Mouse (Mus musculus): ENCODE data around the gene Mogs. TPM values are rescaled to one million over a fixed set of nuclear protein-coding genes. Genes with fewer than 3 reads are reported as not detected.

Gene Mogs
- total RNA-seq, 2 experiments from 2014 or later: 28.6 to 29.5 TPM

- no peak overlapping the region for H3K4me3 ChIP-seq
- intact Hi-C loops (cut with DNase I): loop anchor here (2.0 kb wide), 1 partner anchor 28 kb away; no protein-coding TSS in a partner anchor
- no peak for TF ChIP-seq CTCF (IDR thresholded peaks at IDR 0.05)
- no peak overlapping the region for H3K27ac ChIP-seq
- DNase-seq (ENCODE audit: extremely low spot score in 1 of 2, low spot score in 2 of 2): no peak
Observed at GRCm38 (mm10) chr6:83117165-83117438, 1.8 kb downstream of the Mogs start.

GRCm38 (mm10) chr6:83117616-83118015 lies 2.3 kb downstream of the Mogs start:
- intact Hi-C loops (cut with DNase I): loop anchor here (2.0 kb wide), 1 partner anchor 27 kb away; no protein-coding TSS in a partner anchor
- no peak overlapping the region for H3K27ac ChIP-seq
- no peak for TF ChIP-seq CTCF (IDR thresholded peaks at IDR 0.05)
- no peak overlapping the region for H3K4me3 ChIP-seq
- DNase-seq (ENCODE audit: extremely low spot score in 1 of 2, low spot score in 2 of 2): no peak

- DNase-seq (ENCODE audit: extremely low spot score in 1 of 2, low spot score in 2 of 2): no peak
- intact Hi-C loops (cut with DNase I): no loop called here
- H3K4me3 ChIP-seq: no peak overlapping the region
- no peak overlapping the region for H3K27ac ChIP-seq
- no peak for TF ChIP-seq CTCF (IDR thresholded peaks at IDR 0.05)
Observed at GRCm38 (mm10) chr6:83118369-83118768, 3.1 kb downstream of the Mogs start.

GRCm38 (mm10) chr6:83118825-83119733 lies 3.8 kb downstream of the Mogs start:
- intact Hi-C loops (cut with DNase I): no loop called here
- no peak overlapping the region for H3K4me3 ChIP-seq
- DNase-seq (ENCODE audit: extremely low spot score in 1 of 2, low spot score in 2 of 2): no peak
- TF ChIP-seq CTCF (IDR thresholded peaks at IDR 0.05): no peak
- H3K27ac ChIP-seq: no peak overlapping the region

- DNase-seq (ENCODE audit: extremely low spot score in 1 of 2, low spot score in 2 of 2): no peak
- Histone ChIP-seq H3K4me3 (no peak overlapping the region), H3K27ac (no peak overlapping the region)
- no peak for TF ChIP-seq CTCF (IDR thresholded peaks at IDR 0.05)
- intact Hi-C loops (cut with DNase I): no loop called here
Observed at GRCm38 (mm10) chr6:83119734-83120051, 4.4 kb downstream of the Mogs start.

GRCm38 (mm10) chr6:83120930-83121862 lies 5.9 kb downstream of the Mogs start, which contains the start of gene Wbp1:
Gene Wbp1, minus strand, starts transcription at chr6:83121559.
- Histone ChIP-seq H3K27ac (peak within 1 kb of the TSS; percentile 82), H3K4me3 (peak within 1 kb of the TSS; percentile 62)
- intact Hi-C loops (cut with DNase I): no loop called here
- TF ChIP-seq CTCF (IDR thresholded peaks at IDR 0.05): no peak; the same call in 1 of the 2 replicates
- peak; percentile 88 to 94 for DNase-seq (ENCODE audit: extremely low spot score in 1 of 2, low spot score in 2 of 2)

- no peak; the same call in 1 of the 2 replicates for TF ChIP-seq CTCF (IDR thresholded peaks at IDR 0.05)
- intact Hi-C loops (cut with DNase I): no loop called here
- no peak for DNase-seq (ENCODE audit: extremely low spot score in 1 of 2, low spot score in 2 of 2)
- Histone ChIP-seq H3K27ac (peak overlapping the region; percentile 78), H3K4me3 (peak overlapping the region; percentile 62)
Observed at GRCm38 (mm10) chr6:83121863-83122710, 6.8 kb downstream of the Mogs start.

- intact Hi-C loops (cut with DNase I): no loop called here
- DNase-seq (ENCODE audit: extremely low spot score in 1 of 2, low spot score in 2 of 2): no peak
- no peak overlapping the region for H3K27ac ChIP-seq
- no peak overlapping the region for H3K4me3 ChIP-seq
- no peak for TF ChIP-seq CTCF (IDR thresholded peaks at IDR 0.05)
Observed at GRCm38 (mm10) chr6:83122961-83123360, 7.7 kb downstream of the Mogs start.

GRCm38 (mm10) chr6:83124851-83125312 lies 9.6 kb downstream of the Mogs start:
- H3K27ac ChIP-seq: peak overlapping the region; percentile 65
- peak overlapping the region; percentile 70 for H3K4me3 ChIP-seq
- TF ChIP-seq CTCF (IDR thresholded peaks at IDR 0.05): no peak
- intact Hi-C loops (cut with DNase I): loop anchor here (2.0 kb wide), 1 partner anchor 18 kb away; no protein-coding TSS in a partner anchor
- DNase-seq (ENCODE audit: extremely low spot score in 1 of 2, low spot score in 2 of 2): peak; percentile 82 to 87

GRCm38 (mm10) chr6:83125331-83125730 lies 10.0 kb downstream of the Mogs start, which contains the start of gene Ino80b:
Gene Ino80b, minus strand, starts transcription at chr6:83125431.
- TF ChIP-seq CTCF (IDR thresholded peaks at IDR 0.05): no peak
- DNase-seq (ENCODE audit: extremely low spot score in 1 of 2, low spot score in 2 of 2): no peak
- peak within 1 kb of the TSS; percentile 65 for H3K27ac ChIP-seq
- intact Hi-C loops (cut with DNase I): loop anchor here (2.0 kb wide), 1 partner anchor 17 kb away; no protein-coding TSS in a partner anchor
- H3K4me3 ChIP-seq: peak within 1 kb of the TSS; percentile 70

GRCm38 (mm10) chr6:83127419-83127818 lies 12.1 kb downstream of the Mogs start:
- intact Hi-C loops (cut with DNase I): no loop called here
- Histone ChIP-seq H3K4me3 (no peak overlapping the region), H3K27ac (no peak overlapping the region)
- no peak for DNase-seq (ENCODE audit: extremely low spot score in 1 of 2, low spot score in 2 of 2)
- peak; percentile 40 for TF ChIP-seq CTCF (IDR thresholded peaks at IDR 0.05)

Data from left cerebral cortex, adult 2 months (tissue).